Mouse (Mus musculus): ENCODE measurements around the gene Atf1.

- TF ChIP-seq E2F4 (IDR thresholded peaks at IDR 0.05; ENCODE audit: insufficient read depth) (no peak), MAX (IDR thresholded peaks at IDR 0.05; ENCODE audit: low read depth) (no peak), POLR2A (IDR thresholded peaks at IDR 0.05; ENCODE audit: insufficient read length, low read depth) (no peak), MYOD1 (IDR thresholded peaks at IDR 0.05; ENCODE audit: control insufficient read depth in 1 of 3, insufficient read length in 2 of 3, low read depth in 2 of 3) (no peak), USF1 (IDR thresholded peaks at IDR 0.05; ENCODE audit: low read depth) (peak; percentile 0), CEBPB (IDR thresholded peaks at IDR 0.05; ENCODE audit: insufficient read depth, poor library complexity, severe bottlenecking) (peak; percentile 38; the same call in 1 of the 2 replicates), POLR2AphosphoS2 (IDR thresholded peaks at IDR 0.05; ENCODE audit: insufficient read length, low read depth) (peak; percentile 46), REST (IDR thresholded peaks at IDR 0.05; ENCODE audit: insufficient read depth, insufficient read length) (no peak), TCF12 (IDR thresholded peaks at IDR 0.05; ENCODE audit: insufficient read depth, poor library complexity, severe bottlenecking) (no peak), MYOG (IDR thresholded peaks at IDR 0.05; ENCODE audit: control insufficient read depth in 1 of 3, insufficient read depth in 1 of 3, insufficient read length in 2 of 3, low read depth in 2 of 3) (no peak), TCF3 (IDR thresholded peaks at IDR 0.05; ENCODE audit: insufficient read length, low read depth) (no peak)
Observed at GRCm38 (mm10) chr15:100227031-100227662, 472 bp upstream of the Atf1 start.

Data from myocyte (in vitro differentiated cells).